Mouse (Mus musculus) limb, embryonic 13.5 days (tissue): ENCODE measurements around the gene Itgad. TPM values are rescaled to one million over a fixed set of nuclear protein-coding genes. Genes with fewer than 3 reads are reported as not detected.

ENCODE experiments used
- ATAC-seq: fragments of 200-750 bp; cut with Nextera tagmentation; 2 replicates; pipeline ENCODE4 v1.8.0; 2017; ENCODE audit warnings: low read depth, moderate number of reproducible peaks, moderate TSS enrichment; ENCODE audit not compliant: low FRiP score
- H3K27ac ChIP-seq: fragments of 300-500 bp; sonication (generic); 2 replicates; pipeline ENCODE4 v1.5.1; 2015; ENCODE audit warnings: inconsistent platforms, mild to moderate bottlenecking, moderate library complexity
- H3K27me3 ChIP-seq: fragments of 300-500 bp; sonication (generic); 2 replicates; pipeline ENCODE4 v1.6.1; 2015; ENCODE audit warnings: mild to moderate bottlenecking, inconsistent platforms
- H3K36me3 ChIP-seq: fragments of 300-500 bp; sonication (generic); 2 replicates; pipeline ENCODE4 v1.6.1; 2015; ENCODE audit warnings: inconsistent platforms, mild to moderate bottlenecking, moderate library complexity
- H3K4me1 ChIP-seq: fragments of 300-500 bp; sonication (generic); 2 replicates; pipeline ENCODE4 v1.6.1; 2015; ENCODE audit warnings: inconsistent platforms
- H3K4me2 ChIP-seq: fragments of 300-500 bp; sonication (generic); replicated peaks from 2 replicates; pipeline ENCODE4 v1.6.1; 2015; ENCODE audit warnings: inconsistent platforms, mild to moderate bottlenecking, moderate library complexity
- H3K4me3 ChIP-seq: fragments of 300-500 bp; sonication (generic); 2 replicates; pipeline ENCODE4 v1.5.1; 2015; ENCODE audit warnings: moderate library complexity, mild to moderate bottlenecking, inconsistent platforms
- H3K9ac ChIP-seq: fragments of 300-500 bp; sonication (generic); 2 replicates; pipeline ENCODE4 v1.6.1; 2015; ENCODE audit warnings: mild to moderate bottlenecking, inconsistent platforms
- H3K9me3 ChIP-seq: fragments of 300-500 bp; sonication (generic); 2 replicates; pipeline ENCODE4 v1.6.1; 2016; ENCODE audit warnings: inconsistent platforms
- WGBS: fragments of 180-500 bp; shearing (Covaris S2); methylation state at CpG from one replicate; pipeline ENCODE4 v1.1.7; 2015; 5-methylcytosine and 5-hydroxymethylcytosine counted together
- polyA plus RNA-seq: library from polyadenylated mRNA; unstranded; fragments of >200 nt; fragmentation: Nextera tagmentation; extraction: Ambion mirVana; gene quantifications from 2 replicates; pipeline ENCODE4 v1.2.1, GENCODE M21; 2015

Gene Itgad
- polyA plus RNA-seq, 1 experiment from 2014 or later = not detected

- Histone ChIP-seq H3K4me1 (no peaks in the 10 kb centered on the region), H3K4me2 (no peak overlapping the region), H3K27ac (no peak overlapping the region), H3K27me3 (no peaks in the 10 kb centered on the region), H3K9me3 (no peaks in the 10 kb centered on the region), H3K9ac (no peak overlapping the region), H3K36me3 (no peaks in the 10 kb centered on the region), H3K4me3 (no peak overlapping the region)
- 86% methylated on average over 9 of the region's 9 CpGs for WGBS
- no peak for ATAC-seq
Measured at GRCm38 (mm10) chr7:128201607-128202006, 47.4 kb downstream of the Itgad start.

GRCm38 (mm10) chr7:128203071-128203470, 48.9 kb downstream of the Itgad start:
- H3K4me1 ChIP-seq = no peaks in the 10 kb centered on the region
- H3K36me3 ChIP-seq = no peaks in the 10 kb centered on the region
- H3K27me3 ChIP-seq = no peaks in the 10 kb centered on the region
- ATAC-seq = no peak
- 89% methylated on average over 9 of the region's 9 CpGs for WGBS
- H3K27ac ChIP-seq = no peak overlapping the region
- H3K9ac ChIP-seq = no peak overlapping the region
- no peak overlapping the region for H3K4me2 ChIP-seq
- H3K4me3 ChIP-seq = no peak overlapping the region
- no peaks in the 10 kb centered on the region for H3K9me3 ChIP-seq

GRCm38 (mm10) chr7:128204179-128204578, 50.0 kb downstream of the Itgad start:
- Histone ChIP-seq H3K4me3 (no peak overlapping the region), H3K4me1 (no peaks in the 10 kb centered on the region), H3K36me3 (no peaks in the 10 kb centered on the region), H3K9me3 (no peaks in the 10 kb centered on the region), H3K27me3 (no peaks in the 10 kb centered on the region), H3K4me2 (no peak overlapping the region), H3K27ac (no peak overlapping the region), H3K9ac (no peak overlapping the region)
- ATAC-seq = no peak
- WGBS = 80% methylated on average over 8 of the region's 8 CpGs

- 83% methylated on average over 18 of the region's 18 CpGs for WGBS
- Histone ChIP-seq H3K9me3 (no peaks in the 10 kb centered on the region), H3K4me1 (no peaks in the 10 kb centered on the region), H3K27me3 (no peaks in the 10 kb centered on the region), H3K27ac (no peak overlapping the region), H3K4me3 (no peak overlapping the region), H3K4me2 (no peak overlapping the region), H3K9ac (no peak overlapping the region), H3K36me3 (no peaks in the 10 kb centered on the region)
- ATAC-seq = no peak
Measured at GRCm38 (mm10) chr7:128205695-128206094, 51.5 kb downstream of the Itgad start.

- no peak for ATAC-seq
- Histone ChIP-seq H3K4me2 (no peak within 1 kb of the TSS), H3K4me1 (no peaks in the 10 kb centered on the region), H3K27ac (no peak within 1 kb of the TSS), H3K4me3 (no peak within 1 kb of the TSS), H3K9me3 (no peaks in the 10 kb centered on the region), H3K27me3 (no peaks in the 10 kb centered on the region), H3K9ac (no peak within 1 kb of the TSS), H3K36me3 (no peaks in the 10 kb centered on the region)
- 81% methylated on average over 6 of the region's 6 CpGs for WGBS
Measured at GRCm38 (mm10) chr7:128206152-128206551, 52.0 kb downstream of the Itgad start, which contains the start of gene Cox6a2. Gene Cox6a2 (minus strand): TSS chr7:128206387.

- no peak; the same call in 1 of the 2 replicates for ATAC-seq
- no peak overlapping the region for H3K4me3 ChIP-seq
- H3K27me3 ChIP-seq = no peaks in the 10 kb centered on the region
- no peak overlapping the region for H3K27ac ChIP-seq
- no peaks in the 10 kb centered on the region for H3K36me3 ChIP-seq
- no peak overlapping the region for H3K4me2 ChIP-seq
- no peaks in the 10 kb centered on the region for H3K4me1 ChIP-seq
- no peaks in the 10 kb centered on the region for H3K9me3 ChIP-seq
- no peak overlapping the region for H3K9ac ChIP-seq
- 6% methylated on average over 4 of the region's 4 CpGs for WGBS
Measured at GRCm38 (mm10) chr7:128208187-128208586, 54.0 kb downstream of the Itgad start.

- Histone ChIP-seq H3K4me1 (no peaks in the 10 kb centered on the region), H3K4me2 (no peak overlapping the region), H3K36me3 (no peaks in the 10 kb centered on the region), H3K27me3 (no peaks in the 10 kb centered on the region), H3K9me3 (no peaks in the 10 kb centered on the region), H3K27ac (no peak overlapping the region), H3K4me3 (no peak overlapping the region), H3K9ac (no peak overlapping the region)
- 63% methylated on average over 3 of the region's 3 CpGs for WGBS
- no peak for ATAC-seq
Measured at GRCm38 (mm10) chr7:128209826-128210225, 55.6 kb downstream of the Itgad start.

GRCm38 (mm10) chr7:128219952-128220351, 65.8 kb downstream of the Itgad start:
- H3K4me3 ChIP-seq = no peak overlapping the region
- no peak overlapping the region for H3K4me2 ChIP-seq
- ATAC-seq = no peak
- no peaks in the 10 kb centered on the region for H3K4me1 ChIP-seq
- WGBS = 85% methylated on average over 4 of the region's 4 CpGs
- H3K27ac ChIP-seq = no peak overlapping the region
- H3K9ac ChIP-seq = no peak overlapping the region
- no peaks in the 10 kb centered on the region for H3K27me3 ChIP-seq
- no peaks in the 10 kb centered on the region for H3K9me3 ChIP-seq
- no peaks in the 10 kb centered on the region for H3K36me3 ChIP-seq

GRCm38 (mm10) chr7:128220936-128221335, 66.8 kb downstream of the Itgad start:
- Histone ChIP-seq H3K9me3 (no peaks in the 10 kb centered on the region), H3K9ac (no peak overlapping the region), H3K27ac (no peak overlapping the region), H3K4me2 (no peak overlapping the region), H3K27me3 (no peaks in the 10 kb centered on the region), H3K4me3 (no peak overlapping the region), H3K36me3 (no peaks in the 10 kb centered on the region), H3K4me1 (no peaks in the 10 kb centered on the region)
- ATAC-seq = no peak
- 91% methylated on average over 3 of the region's 3 CpGs for WGBS

GRCm38 (mm10) chr7:128231741-128232140, 77.6 kb downstream of the Itgad start:
- 40% methylated on average over 8 of the region's 8 CpGs for WGBS
- no peak overlapping the region for H3K9ac ChIP-seq
- H3K4me3 ChIP-seq = no peak overlapping the region
- H3K27me3 ChIP-seq = no peaks in the 10 kb centered on the region
- no peak for ATAC-seq
- H3K27ac ChIP-seq = no peak overlapping the region
- H3K4me2 ChIP-seq = no peak overlapping the region
- peaks cover 14% of the 10 kb centered on the region for H3K4me1 ChIP-seq
- peaks cover 4% of the 10 kb centered on the region for H3K36me3 ChIP-seq
- no peaks in the 10 kb centered on the region for H3K9me3 ChIP-seq

GRCm38 (mm10) chr7:128234796-128235195, 80.6 kb downstream of the Itgad start:
- H3K36me3 ChIP-seq = peaks cover 4% of the 10 kb centered on the region
- H3K4me3 ChIP-seq = no peak overlapping the region
- no peaks in the 10 kb centered on the region for H3K27me3 ChIP-seq
- H3K27ac ChIP-seq = no peak overlapping the region
- ATAC-seq = no peak
- H3K9me3 ChIP-seq = no peaks in the 10 kb centered on the region
- H3K9ac ChIP-seq = no peak overlapping the region
- WGBS = 83% methylated on average over 2 of the region's 2 CpGs
- no peak overlapping the region for H3K4me2 ChIP-seq
- peaks cover 27% of the 10 kb centered on the region for H3K4me1 ChIP-seq

- no peak for ATAC-seq
- Histone ChIP-seq H3K4me2 (no peak overlapping the region), H3K4me3 (no peak overlapping the region), H3K36me3 (peaks cover 11% of the 10 kb centered on the region), H3K4me1 (peaks cover 29% of the 10 kb centered on the region), H3K9me3 (no peaks in the 10 kb centered on the region), H3K27ac (no peak overlapping the region), H3K9ac (no peak overlapping the region), H3K27me3 (no peaks in the 10 kb centered on the region)
- WGBS = 93% methylated on average over 1 of the region's 1 CpGs
Measured at GRCm38 (mm10) chr7:128235481-128235880, 81.3 kb downstream of the Itgad start.

- H3K4me3 ChIP-seq = peak overlapping the region; percentile 75; the same call in 1 of the 2 replicates
- peaks cover 21% of the 10 kb centered on the region for H3K36me3 ChIP-seq
- no peaks in the 10 kb centered on the region for H3K27me3 ChIP-seq
- no peak overlapping the region for H3K9ac ChIP-seq
- H3K4me1 ChIP-seq = peaks cover 30% of the 10 kb centered on the region
- H3K27ac ChIP-seq = no peak overlapping the region
- no peaks in the 10 kb centered on the region for H3K9me3 ChIP-seq
- no peak for ATAC-seq
- 94% methylated on average over 13 of the region's 13 CpGs for WGBS
- no peak overlapping the region; the same call in 1 of the 2 replicates for H3K4me2 ChIP-seq
Measured at GRCm38 (mm10) chr7:128236426-128236825, 82.2 kb downstream of the Itgad start.
